Mouse (Mus musculus): ENCODE results near the gene Ugdh. TPM values are rescaled to one million over a fixed set of nuclear protein-coding genes. Genes with fewer than 3 reads are reported as not detected.

Ugdh gene
- polyA plus RNA-seq, 1 experiment = 14.3 TPM

DNA sequence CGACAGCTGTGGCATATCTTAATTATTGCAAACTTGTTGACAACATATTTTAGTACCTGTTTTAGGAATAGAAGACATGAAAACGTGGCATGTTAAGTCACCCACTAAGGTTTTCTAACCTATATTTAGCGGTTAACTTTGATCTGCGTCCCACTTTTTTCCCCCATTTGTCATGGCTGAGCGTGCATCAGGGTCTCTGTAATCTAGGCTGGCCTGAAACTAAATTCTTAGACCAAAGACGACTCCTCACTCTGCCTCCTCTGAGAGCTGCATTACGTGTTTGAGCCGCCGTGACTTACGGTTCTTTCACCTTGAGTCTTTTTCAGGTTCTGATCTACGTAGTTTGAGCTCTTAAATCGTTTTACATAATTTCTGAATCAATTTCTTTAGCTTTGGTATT, 44.0 kb downstream of the Ugdh start:
- no peak for TF ChIP-seq CTCF (IDR thresholded peaks at IDR 0.05; ENCODE audit: control insufficient read depth, insufficient read depth, low read length)
- no peak for TF ChIP-seq POLR2A (IDR thresholded peaks at IDR 0.05; ENCODE audit: borderline replicate concordance, control insufficient read depth, low read depth, low read length)
- Histone ChIP-seq H3K27ac (ENCODE audit: control insufficient read depth, insufficient read depth, low read depth, low read length, poor library complexity) (no peak overlapping the region), H3K4me1 (ENCODE audit: control insufficient read depth, insufficient read depth, low read length) (peaks cover 1% of the 10 kb centered on the region; the same call in 1 of the 2 replicates), H3K4me3 (replicated peaks; ENCODE audit: control insufficient read depth, low read depth, low read length) (peak overlapping the region; percentile 72)
- WGBS = 2% methylated on average over 12 of the region's 12 CpGs

DNA sequence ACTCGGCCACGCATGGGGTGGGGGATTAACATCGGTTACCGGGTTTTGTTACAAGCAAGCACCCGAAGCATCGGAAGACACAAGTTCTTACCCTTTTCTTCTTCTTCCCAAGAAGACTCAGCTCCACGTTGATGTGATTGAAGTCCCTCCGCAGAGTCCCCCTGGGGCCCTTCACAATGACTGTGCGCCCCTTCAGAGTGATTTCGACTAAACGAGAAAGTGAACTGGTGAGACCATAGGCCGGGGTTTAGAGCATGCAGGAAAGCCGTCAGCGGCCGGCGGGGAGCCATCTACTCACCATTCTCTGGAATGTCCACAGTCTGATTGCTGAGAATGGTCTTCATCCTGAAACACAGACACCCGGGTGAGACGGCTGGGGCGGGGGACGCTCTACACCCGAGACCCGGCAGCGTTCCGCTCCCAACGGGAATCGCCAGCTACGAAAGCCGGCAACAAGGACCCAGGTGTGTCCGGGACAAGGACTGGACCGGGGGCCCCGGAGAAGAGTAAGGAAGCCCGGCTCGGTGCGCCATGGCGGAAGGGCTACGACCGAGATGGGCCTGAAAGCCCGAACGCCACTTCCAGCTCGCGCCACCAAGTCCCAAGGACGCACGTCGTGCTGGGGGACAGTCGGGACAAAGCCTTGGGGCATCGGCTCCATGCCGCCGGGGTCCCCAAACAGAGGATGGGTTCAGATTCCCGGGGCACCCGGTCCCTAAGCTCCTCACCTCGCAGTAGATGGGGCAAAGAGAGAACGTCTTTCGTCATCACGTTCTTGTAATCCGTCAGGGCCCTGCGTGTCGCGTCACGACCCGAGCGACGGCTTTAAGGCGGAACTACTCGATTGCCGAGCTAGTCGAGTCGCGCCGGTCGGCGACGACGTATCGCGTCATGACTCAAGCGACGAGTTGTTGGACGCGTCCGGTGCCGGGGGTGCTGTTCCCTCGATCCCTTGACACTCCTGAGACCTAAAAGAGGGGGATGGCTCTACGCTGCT, 44.8 kb downstream of the Ugdh start, which contains the start of the genes Rpl9 and Lias:
TSS of gene Rpl9 (minus strand) at position 797 of the 997 bp plus-strand sequence.
TSS of gene Lias (plus strand) at position 850 of the 997 bp plus-strand sequence.
- H3K27ac ChIP-seq (ENCODE audit: control insufficient read depth, insufficient read depth, low read depth, low read length, poor library complexity) = peak within 1 kb of the TSS; percentile 68
- under 1% methylated on average over 83 of the region's 83 CpGs for WGBS
- H3K4me3 ChIP-seq (replicated peaks; ENCODE audit: control insufficient read depth, low read depth, low read length) = peak within 1 kb of the TSS; percentile 72
- H3K4me1 ChIP-seq (ENCODE audit: control insufficient read depth, insufficient read depth, low read length) = peaks cover 1% of the 10 kb centered on the region; the same call in 1 of the 2 replicates
- TF ChIP-seq CTCF (IDR thresholded peaks at IDR 0.05; ENCODE audit: control insufficient read depth, insufficient read depth, low read length) = no peak
- peak; percentile 81 for TF ChIP-seq POLR2A (IDR thresholded peaks at IDR 0.05; ENCODE audit: borderline replicate concordance, control insufficient read depth, low read depth, low read length)

DNA sequence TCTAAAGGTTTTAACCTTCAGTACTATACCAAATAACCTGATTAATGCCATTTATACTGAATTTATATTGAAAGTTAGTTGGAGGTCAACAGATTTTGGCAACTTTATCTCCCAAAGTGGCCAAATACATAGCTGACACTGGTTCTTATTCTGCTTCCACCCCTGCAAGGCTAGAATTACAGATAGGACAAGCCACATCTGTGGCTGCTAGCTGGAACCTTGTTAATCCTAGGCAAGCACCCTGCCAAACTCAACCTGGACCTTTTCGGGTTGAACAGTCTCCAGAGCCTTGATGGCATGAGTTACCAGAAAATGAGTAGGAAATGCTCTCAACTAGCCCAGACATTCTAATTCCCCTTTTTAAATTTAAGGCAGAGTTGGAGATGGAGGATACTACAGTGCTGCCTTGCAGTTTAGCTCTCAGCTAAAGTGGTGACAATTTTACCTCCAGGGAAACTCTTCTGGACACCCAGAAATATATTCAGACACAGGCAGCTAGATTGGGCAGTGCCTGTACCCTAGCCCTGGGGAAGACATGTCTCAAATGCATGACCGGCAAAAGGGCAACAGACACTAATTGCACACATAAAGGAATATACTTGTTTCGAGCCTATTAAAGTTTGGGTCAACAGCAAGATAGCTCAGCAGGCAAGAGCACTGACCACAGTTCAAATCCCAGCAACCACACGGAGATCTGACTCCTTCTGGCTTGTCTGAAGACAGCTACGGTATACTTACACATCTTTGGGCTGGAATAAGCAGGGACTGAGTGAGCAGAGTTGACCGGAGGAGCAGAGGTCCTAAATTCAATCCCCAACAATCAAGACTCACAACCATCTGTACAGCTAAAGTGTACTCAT, 48.5 kb downstream of the Ugdh start:
- Histone ChIP-seq H3K4me1 (ENCODE audit: control insufficient read depth, insufficient read depth, low read length) (peaks cover 1% of the 10 kb centered on the region; the same call in 1 of the 2 replicates), H3K4me3 (replicated peaks; ENCODE audit: control insufficient read depth, low read depth, low read length) (no peak overlapping the region), H3K27ac (ENCODE audit: control insufficient read depth, insufficient read depth, low read depth, low read length, poor library complexity) (no peak overlapping the region)
- 84% methylated on average over 6 of the region's 6 CpGs for WGBS
- no peak for TF ChIP-seq CTCF (IDR thresholded peaks at IDR 0.05; ENCODE audit: control insufficient read depth, insufficient read depth, low read length)
- TF ChIP-seq POLR2A (IDR thresholded peaks at IDR 0.05; ENCODE audit: borderline replicate concordance, control insufficient read depth, low read depth, low read length) = no peak

DNA sequence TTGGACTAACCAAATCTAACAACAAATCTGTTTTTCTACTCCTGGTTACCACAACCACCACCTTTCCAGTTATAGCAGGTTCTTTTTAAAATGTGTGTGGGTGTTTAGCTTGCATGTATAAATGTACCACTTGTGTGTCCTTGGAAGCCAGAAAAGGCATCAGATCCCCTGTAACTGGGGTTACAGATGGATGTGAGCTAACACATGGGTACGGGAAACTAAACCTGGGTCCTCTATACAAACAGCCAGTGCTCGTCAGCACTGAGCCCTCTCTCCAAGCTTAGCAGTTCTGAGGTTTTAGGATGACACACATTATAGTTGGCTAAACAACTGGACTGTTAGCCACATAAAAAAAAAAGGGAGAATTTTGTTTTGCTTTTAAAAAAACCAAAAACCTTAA, 50.0 kb downstream of the Ugdh start:
- WGBS = 76% methylated on average over 2 of the region's 2 CpGs
- TF ChIP-seq POLR2A (IDR thresholded peaks at IDR 0.05; ENCODE audit: borderline replicate concordance, control insufficient read depth, low read depth, low read length) = no peak
- TF ChIP-seq CTCF (IDR thresholded peaks at IDR 0.05; ENCODE audit: control insufficient read depth, insufficient read depth, low read length) = no peak
- Histone ChIP-seq H3K27ac (ENCODE audit: control insufficient read depth, insufficient read depth, low read depth, low read length, poor library complexity) (no peak overlapping the region), H3K4me1 (ENCODE audit: control insufficient read depth, insufficient read depth, low read length) (peaks cover 1% of the 10 kb centered on the region; the same call in 1 of the 2 replicates), H3K4me3 (replicated peaks; ENCODE audit: control insufficient read depth, low read depth, low read length) (no peak overlapping the region)

DNA sequence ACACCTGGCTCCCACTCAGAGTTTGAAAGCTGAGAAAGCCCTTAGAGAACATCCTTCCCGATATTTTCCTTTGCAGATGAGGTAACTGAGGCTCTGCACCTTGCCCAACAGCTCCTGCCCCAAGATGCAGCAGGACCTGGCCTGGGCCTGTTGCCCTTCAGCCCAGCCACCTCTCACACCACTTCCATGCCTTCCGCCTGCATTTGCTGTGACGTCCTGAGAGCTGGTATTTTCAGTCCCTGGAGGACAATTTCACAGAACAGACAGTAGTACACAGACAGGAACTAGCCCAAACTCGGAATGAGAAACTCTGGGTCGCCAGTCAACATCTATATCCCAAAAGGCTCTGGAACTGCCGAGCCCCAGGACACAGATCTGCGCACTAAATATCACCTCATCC, 61.0 kb downstream of the Ugdh start:
- no peak for TF ChIP-seq CTCF (IDR thresholded peaks at IDR 0.05; ENCODE audit: control insufficient read depth, insufficient read depth, low read length)
- no peak for TF ChIP-seq POLR2A (IDR thresholded peaks at IDR 0.05; ENCODE audit: borderline replicate concordance, control insufficient read depth, low read depth, low read length)
- no peak overlapping the region for H3K27ac ChIP-seq (ENCODE audit: control insufficient read depth, insufficient read depth, low read depth, low read length, poor library complexity)
- WGBS = 80% methylated on average over 7 of the region's 7 CpGs
- peaks cover 2% of the 10 kb centered on the region; the same call in 1 of the 2 replicates for H3K4me1 ChIP-seq (ENCODE audit: control insufficient read depth, insufficient read depth, low read length)
- H3K4me3 ChIP-seq (replicated peaks; ENCODE audit: control insufficient read depth, low read depth, low read length) = no peak overlapping the region

DNA sequence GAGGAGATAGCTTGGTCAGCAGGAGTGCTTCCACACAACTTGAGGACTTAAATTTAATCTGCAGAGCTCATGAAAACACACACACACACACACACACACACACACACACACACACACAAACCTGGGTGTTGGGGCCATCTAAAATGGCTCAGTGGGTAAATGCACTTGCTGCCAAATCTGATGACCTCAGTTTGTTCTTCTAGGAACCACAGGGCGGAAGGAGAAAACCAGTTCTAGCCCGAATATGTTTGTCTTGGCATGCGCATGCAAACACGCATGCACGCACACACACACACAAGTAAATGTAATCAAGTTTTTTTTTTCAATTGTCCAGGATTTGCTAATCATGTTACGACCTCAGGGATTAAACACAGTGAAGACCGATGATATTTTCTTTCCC, 64.2 kb downstream of the Ugdh start:
- TF ChIP-seq CTCF (IDR thresholded peaks at IDR 0.05; ENCODE audit: control insufficient read depth, insufficient read depth, low read length) (no peak), POLR2A (IDR thresholded peaks at IDR 0.05; ENCODE audit: borderline replicate concordance, control insufficient read depth, low read depth, low read length) (no peak)
- no peak overlapping the region for H3K4me3 ChIP-seq (replicated peaks; ENCODE audit: control insufficient read depth, low read depth, low read length)
- H3K27ac ChIP-seq (ENCODE audit: control insufficient read depth, insufficient read depth, low read depth, low read length, poor library complexity) = no peak overlapping the region
- H3K4me1 ChIP-seq (ENCODE audit: control insufficient read depth, insufficient read depth, low read length) = peaks cover 3% of the 10 kb centered on the region; the same call in 1 of the 2 replicates
- WGBS = 94% methylated on average over 7 of the region's 7 CpGs

DNA sequence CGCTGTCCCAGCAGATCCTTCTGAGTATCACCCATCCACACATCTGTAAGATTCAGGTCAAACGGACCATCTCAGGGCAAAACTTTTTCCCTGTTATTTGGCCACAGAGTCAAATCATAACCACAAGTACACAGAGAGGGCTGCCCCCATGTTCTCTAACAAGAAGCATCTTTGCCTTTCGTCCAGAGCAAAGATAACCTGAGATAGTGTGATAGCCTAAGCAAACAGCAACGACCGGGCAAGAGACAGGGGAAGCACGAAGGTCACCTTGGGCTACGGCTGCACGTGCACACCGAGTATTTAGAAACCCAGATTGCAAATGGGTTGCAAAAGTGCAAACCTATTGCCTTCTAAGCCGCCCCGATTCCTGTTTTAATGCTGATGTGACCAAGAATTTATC, 67.9 kb downstream of the Ugdh start:
- peaks cover 1% of the 10 kb centered on the region; the same call in 1 of the 2 replicates for H3K4me1 ChIP-seq (ENCODE audit: control insufficient read depth, insufficient read depth, low read length)
- no peak overlapping the region for H3K27ac ChIP-seq (ENCODE audit: control insufficient read depth, insufficient read depth, low read depth, low read length, poor library complexity)
- TF ChIP-seq POLR2A (IDR thresholded peaks at IDR 0.05; ENCODE audit: borderline replicate concordance, control insufficient read depth, low read depth, low read length) (no peak), CTCF (IDR thresholded peaks at IDR 0.05; ENCODE audit: control insufficient read depth, insufficient read depth, low read length) (no peak)
- WGBS = 61% methylated on average over 11 of the region's 11 CpGs
- H3K4me3 ChIP-seq (replicated peaks; ENCODE audit: control insufficient read depth, low read depth, low read length) = no peak overlapping the region

Other genes with a start within 250 kb of the Ugdh start
- 0.41 and 2.4 TPM in 2 replicates for gene Wdr19, start 236.3 kb downstream of the Ugdh start, polyA plus RNA-seq (2011; ENCODE audit: insufficient read depth, insufficient read length, low replicate concordance, missing spikeins)
- gene Rfc1, start 100.3 kb downstream of the Ugdh start, polyA plus RNA-seq (2011; ENCODE audit: insufficient read depth, insufficient read length, low replicate concordance, missing spikeins) = 31.8 and 42.8 TPM in 2 replicates
- gene Klb, start 87.6 kb downstream of the Ugdh start, polyA plus RNA-seq (2011; ENCODE audit: insufficient read depth, insufficient read length, low replicate concordance, missing spikeins) = not detected in 2 replicates
- 317 and 324 TPM in 2 replicates for gene Rpl9, start 44.5 kb downstream of the Ugdh start, polyA plus RNA-seq (2011; ENCODE audit: insufficient read depth, insufficient read length, low replicate concordance, missing spikeins)
- gene Lias, start 44.5 kb downstream of the Ugdh start, polyA plus RNA-seq (2011; ENCODE audit: insufficient read depth, insufficient read length, low replicate concordance, missing spikeins) = 20.0 and 25.3 TPM in 2 replicates
- not detected in 2 replicates for gene Gm43552, start 56.9 kb upstream of the Ugdh start, polyA plus RNA-seq (2011; ENCODE audit: insufficient read depth, insufficient read length, low replicate concordance, missing spikeins)
- gene Smim14, start 101.2 kb upstream of the Ugdh start, polyA plus RNA-seq (2011; ENCODE audit: insufficient read depth, insufficient read length, low replicate concordance, missing spikeins) = 58.2 and 62.7 TPM in 2 replicates
- gene Ube2k, start 101.3 kb upstream of the Ugdh start, polyA plus RNA-seq (2011; ENCODE audit: insufficient read depth, insufficient read length, low replicate concordance, missing spikeins) = 81.6 and 126 TPM in 2 replicates

Measured in bone marrow, adult 2 months (tissue).